Mouse (Mus musculus): Measurements from ENCODE around the gene Tspo. TPM values are rescaled to one million over a fixed set of nuclear protein-coding genes. Genes with fewer than 3 reads are reported as not detected.

Gene Tspo
- 1 to 10 TPM; 2.4 to 2.8 TPM for total RNA-seq (2021)
- long read RNA-seq, experiment 1, partial matches to known transcripts = 0 of 1 reads
- long read RNA-seq, experiment 1, other reads (novel, unspliced or antisense) = 0 of 1 reads
- long read RNA-seq, experiment 2, partial matches to known transcripts = 0 of 5 reads
- long read RNA-seq, experiment 2, other reads (novel, unspliced or antisense) = 1 of 5 reads

GRCm38 (mm10) chr15:83563327-83563856, at the start of gene Tspo, which contains the start of gene Mcat:
Gene Tspo (plus strand): TSS chr15:83563592.
Gene Mcat (minus strand): TSS chr15:83563787.
- no peak for DNase-seq (ENCODE audit: low spot score in 2 of 2)
- intact Hi-C loops (cut with DNase I) = no loop called here

GRCm38 (mm10) chr15:83515018-83515417, 48.4 kb upstream of the Tspo start:
- DNase-seq (ENCODE audit: low spot score in 2 of 2) = peak; percentile 33 to 52
- intact Hi-C loops (cut with DNase I) = loop anchor here (5.0 to 10.0 kb wide), 4 partner anchors 128 to 700 kb away; no protein-coding TSS in a partner anchor

- intact Hi-C loops (cut with DNase I) = loop anchor here (5.0 to 10.0 kb wide), 4 partner anchors 131 to 704 kb away; no protein-coding TSS in a partner anchor
- peak; percentile 71 to 74 for DNase-seq (ENCODE audit: low spot score in 2 of 2)
Measured at GRCm38 (mm10) chr15:83518215-83519048, 45.0 kb upstream of the Tspo start.

- intact Hi-C loops (cut with DNase I) = no loop called here
- no peak for DNase-seq (ENCODE audit: low spot score in 2 of 2)
Measured at GRCm38 (mm10) chr15:83520861-83521382, 42.5 kb upstream of the Tspo start.

GRCm38 (mm10) chr15:83523196-83523595, 40.2 kb upstream of the Tspo start:
- DNase-seq (ENCODE audit: low spot score in 2 of 2) = no peak
- intact Hi-C loops (cut with DNase I) = no loop called here

GRCm38 (mm10) chr15:83523638-83524332, 39.6 kb upstream of the Tspo start:
- DNase-seq (ENCODE audit: low spot score in 2 of 2) = no peak
- intact Hi-C loops (cut with DNase I) = no loop called here

- no peak for DNase-seq (ENCODE audit: low spot score in 2 of 2)
- intact Hi-C loops (cut with DNase I) = no loop called here
Measured at GRCm38 (mm10) chr15:83524333-83524729, 39.1 kb upstream of the Tspo start.

GRCm38 (mm10) chr15:83526424-83527091, 36.8 kb upstream of the Tspo start, which contains the start of gene Bik:
Gene Bik (plus strand): TSS chr15:83526862.
- no peak for DNase-seq (ENCODE audit: low spot score in 2 of 2)
- intact Hi-C loops (cut with DNase I) = no loop called here

GRCm38 (mm10) chr15:83527092-83527437, 36.3 kb upstream of the Tspo start:
- DNase-seq (ENCODE audit: low spot score in 2 of 2) = no peak
- intact Hi-C loops (cut with DNase I) = no loop called here

- intact Hi-C loops (cut with DNase I) = no loop called here
Measured at GRCm38 (mm10) chr15:83527747-83528146, 35.6 kb upstream of the Tspo start.

GRCm38 (mm10) chr15:83528892-83529291, 34.5 kb upstream of the Tspo start:
- intact Hi-C loops (cut with DNase I) = no loop called here
- no peak for DNase-seq (ENCODE audit: low spot score in 2 of 2)

More at GRCm38 (mm10) chr15:83527747-83528146, 35.6 kb upstream of the Tspo start:
- no peak for DNase-seq (ENCODE audit: low spot score in 2 of 2)

GRCm38 (mm10) chr15:83529765-83530164, 33.6 kb upstream of the Tspo start:
- DNase-seq (ENCODE audit: low spot score in 2 of 2) = no peak
- intact Hi-C loops (cut with DNase I) = no loop called here

GRCm38 (mm10) chr15:83530233-83530632, 33.2 kb upstream of the Tspo start:
- no peak for DNase-seq (ENCODE audit: low spot score in 2 of 2)
- intact Hi-C loops (cut with DNase I) = no loop called here

GRCm38 (mm10) chr15:83530688-83531087, 32.7 kb upstream of the Tspo start:
- DNase-seq (ENCODE audit: low spot score in 2 of 2) = no peak
- intact Hi-C loops (cut with DNase I) = no loop called here

GRCm38 (mm10) chr15:83531961-83532469, 31.4 kb upstream of the Tspo start:
- DNase-seq (ENCODE audit: low spot score in 2 of 2) = no peak
- intact Hi-C loops (cut with DNase I) = no loop called here

- intact Hi-C loops (cut with DNase I) = no loop called here
- no peak for DNase-seq (ENCODE audit: low spot score in 2 of 2)
Measured at GRCm38 (mm10) chr15:83532606-83533005, 30.8 kb upstream of the Tspo start.

- intact Hi-C loops (cut with DNase I) = no loop called here
Measured at GRCm38 (mm10) chr15:83534960-83535889, 28.2 kb upstream of the Tspo start.

GRCm38 (mm10) chr15:83535890-83536231, 27.5 kb upstream of the Tspo start:
- no peak for DNase-seq (ENCODE audit: low spot score in 2 of 2)
- intact Hi-C loops (cut with DNase I) = no loop called here

More at GRCm38 (mm10) chr15:83534960-83535889, 28.2 kb upstream of the Tspo start:
- no peak for DNase-seq (ENCODE audit: low spot score in 2 of 2)
